Mouse (Mus musculus): ENCODE measurements around the gene Fgf13. TPM values are rescaled to one million over a fixed set of nuclear protein-coding genes. Genes with fewer than 3 reads are reported as not detected.

Gene Fgf13
- polyA plus RNA-seq, 1 experiment from 2014 or later, result 214 TPM

DNA sequence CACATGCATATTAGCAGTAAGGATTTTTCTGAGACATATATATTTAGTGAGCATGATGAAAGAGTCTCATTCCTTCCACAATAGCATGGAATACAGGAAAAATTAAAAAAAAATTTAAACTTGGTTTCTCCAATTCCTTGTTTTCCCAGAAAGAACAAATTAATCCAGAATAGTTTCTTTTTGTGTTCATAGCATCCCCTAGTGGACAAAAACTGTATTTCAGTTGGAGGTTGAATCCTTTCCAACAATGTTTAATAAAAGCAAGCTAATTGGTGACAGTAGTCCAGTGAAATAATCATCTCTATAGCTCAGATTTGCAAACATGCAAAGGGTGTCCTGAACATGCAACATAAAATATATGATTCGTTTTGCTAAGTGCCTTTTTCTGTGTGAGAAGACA is 395.7 kb downstream of the Fgf13 start:
- no peak for ATAC-seq
- WGBS, result 0% methylated on average over 1 of the region's 1 CpGs
- Histone ChIP-seq H3K27ac (ENCODE audit: low read length) (no peak overlapping the region), H3K9ac (ENCODE audit: low read depth, low read length) (no peak overlapping the region), H3K36me3 (ENCODE audit: control insufficient read depth, insufficient read depth, low read length) (no peaks in the 10 kb centered on the region), H3K9me3 (replicated peaks; ENCODE audit: control insufficient read depth, low read length, poor library complexity, severe bottlenecking) (no peaks in the 10 kb centered on the region), H3K27me3 (ENCODE audit: control insufficient read depth, insufficient read depth, low read depth, low read length) (no peaks in the 10 kb centered on the region), H3K4me2 (ENCODE audit: low read length) (no peak overlapping the region), H3K4me1 (ENCODE audit: control insufficient read depth, insufficient read depth, low read length) (no peaks in the 10 kb centered on the region), H3K4me3 (ENCODE audit: low read depth, low read length) (no peak overlapping the region)

DNA sequence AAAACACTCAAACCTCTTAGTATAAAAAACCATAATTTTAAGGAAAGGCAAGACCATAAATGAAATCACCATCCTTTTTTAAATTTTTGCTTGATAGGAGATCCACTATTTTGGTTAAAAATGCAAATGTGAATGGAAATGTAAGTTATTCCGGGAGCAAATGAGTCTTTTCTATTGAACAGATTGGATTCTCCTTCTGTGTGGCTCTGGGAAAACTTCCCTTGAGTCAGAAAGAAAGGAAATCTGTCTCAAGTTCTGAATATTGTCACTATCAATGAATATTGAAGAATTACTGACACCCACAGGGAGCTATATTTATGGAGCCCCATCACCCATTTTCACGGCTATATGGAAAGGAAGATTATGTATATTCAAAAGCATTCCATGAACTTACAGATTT is 401.1 kb downstream of the Fgf13 start:
- Histone ChIP-seq H3K4me1 (ENCODE audit: control insufficient read depth, insufficient read depth, low read length) (no peaks in the 10 kb centered on the region), H3K27me3 (ENCODE audit: control insufficient read depth, insufficient read depth, low read depth, low read length) (no peaks in the 10 kb centered on the region), H3K27ac (ENCODE audit: low read length) (no peak overlapping the region), H3K36me3 (ENCODE audit: control insufficient read depth, insufficient read depth, low read length) (no peaks in the 10 kb centered on the region), H3K9ac (ENCODE audit: low read depth, low read length) (no peak overlapping the region), H3K4me2 (ENCODE audit: low read length) (no peak overlapping the region), H3K4me3 (ENCODE audit: low read depth, low read length) (no peak overlapping the region), H3K9me3 (replicated peaks; ENCODE audit: control insufficient read depth, low read length, poor library complexity, severe bottlenecking) (no peaks in the 10 kb centered on the region)
- WGBS, result 59% methylated on average over 2 of the region's 2 CpGs
- no peak for ATAC-seq

GRCm38 (mm10) chrX:59141947-59142346 is 425.9 kb downstream of the Fgf13 start:
- H3K4me2 ChIP-seq (ENCODE audit: low read length), result no peak overlapping the region
- no peak overlapping the region for H3K4me3 ChIP-seq (ENCODE audit: low read depth, low read length)
- no peaks in the 10 kb centered on the region for H3K9me3 ChIP-seq (replicated peaks; ENCODE audit: control insufficient read depth, low read length, poor library complexity, severe bottlenecking)
- H3K9ac ChIP-seq (ENCODE audit: low read depth, low read length), result no peak overlapping the region
- ATAC-seq, result no peak
- no peak overlapping the region for H3K27ac ChIP-seq (ENCODE audit: low read length)
- H3K4me1 ChIP-seq (ENCODE audit: control insufficient read depth, insufficient read depth, low read length), result no peaks in the 10 kb centered on the region
- 76% methylated on average over 2 of the region's 2 CpGs for WGBS
- H3K27me3 ChIP-seq (ENCODE audit: control insufficient read depth, insufficient read depth, low read depth, low read length), result no peaks in the 10 kb centered on the region
- H3K36me3 ChIP-seq (ENCODE audit: control insufficient read depth, insufficient read depth, low read length), result no peaks in the 10 kb centered on the region

DNA sequence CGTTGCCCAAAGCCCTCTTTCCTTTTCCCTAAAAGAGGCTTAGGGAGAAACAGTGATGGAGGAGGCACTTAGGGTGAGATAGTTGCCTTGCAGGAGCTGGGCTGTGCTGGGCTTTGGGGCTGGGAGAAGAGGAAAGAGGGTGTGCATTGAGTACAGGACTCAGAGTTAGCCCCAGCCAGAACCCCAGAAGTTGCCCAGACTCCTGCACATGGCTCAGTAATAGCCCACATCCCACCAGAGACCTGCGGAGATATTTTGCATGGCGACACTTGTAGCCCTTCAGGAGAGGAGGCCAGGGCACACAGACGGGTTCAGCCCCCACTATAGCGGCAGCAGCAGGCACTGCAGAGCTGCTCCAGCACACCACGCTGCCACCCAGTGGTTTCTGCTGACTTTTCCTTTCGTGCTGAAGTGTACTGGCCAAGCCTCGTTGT is 432.9 kb downstream of the Fgf13 start:
- WGBS, result 13% methylated on average over 8 of the region's 8 CpGs
- no peaks in the 10 kb centered on the region for H3K36me3 ChIP-seq (ENCODE audit: control insufficient read depth, insufficient read depth, low read length)
- peak; percentile 90 for ATAC-seq
- H3K27me3 ChIP-seq (ENCODE audit: control insufficient read depth, insufficient read depth, low read depth, low read length), result no peaks in the 10 kb centered on the region
- H3K4me1 ChIP-seq (ENCODE audit: control insufficient read depth, insufficient read depth, low read length), result no peaks in the 10 kb centered on the region
- H3K4me2 ChIP-seq (ENCODE audit: low read length), result peak overlapping the region; percentile 63
- no peaks in the 10 kb centered on the region for H3K9me3 ChIP-seq (replicated peaks; ENCODE audit: control insufficient read depth, low read length, poor library complexity, severe bottlenecking)
- peak overlapping the region; percentile 56 for H3K4me3 ChIP-seq (ENCODE audit: low read depth, low read length)
- H3K27ac ChIP-seq (ENCODE audit: low read length), result no peak overlapping the region; the same call in 1 of the 2 replicates
- peak overlapping the region; percentile 68 for H3K9ac ChIP-seq (ENCODE audit: low read depth, low read length)

- no peaks in the 10 kb centered on the region for H3K36me3 ChIP-seq (ENCODE audit: control insufficient read depth, insufficient read depth, low read length)
- no peaks in the 10 kb centered on the region for H3K4me1 ChIP-seq (ENCODE audit: control insufficient read depth, insufficient read depth, low read length)
- peak overlapping the region; percentile 56 for H3K4me3 ChIP-seq (ENCODE audit: low read depth, low read length)
- ATAC-seq, result peak; percentile 83
- peak overlapping the region; percentile 50 for H3K27ac ChIP-seq (ENCODE audit: low read length)
- H3K27me3 ChIP-seq (ENCODE audit: control insufficient read depth, insufficient read depth, low read depth, low read length), result no peaks in the 10 kb centered on the region
- peak overlapping the region; percentile 63 for H3K4me2 ChIP-seq (ENCODE audit: low read length)
- H3K9me3 ChIP-seq (replicated peaks; ENCODE audit: control insufficient read depth, low read length, poor library complexity, severe bottlenecking), result no peaks in the 10 kb centered on the region
- H3K9ac ChIP-seq (ENCODE audit: low read depth, low read length), result peak overlapping the region; percentile 68
- 18% methylated on average over 37 of the region's 75 CpGs for WGBS
These were observed 433.6 kb downstream of the Fgf13 start for GRCm38 (mm10) chrX:59134166-59134861.

GRCm38 (mm10) chrX:59133834-59134165 is 434.1 kb downstream of the Fgf13 start:
- Histone ChIP-seq H3K4me2 (ENCODE audit: low read length) (peak overlapping the region; percentile 63), H3K4me3 (ENCODE audit: low read depth, low read length) (peak overlapping the region; percentile 56), H3K27ac (ENCODE audit: low read length) (peak overlapping the region; percentile 50; the same call in 1 of the 2 replicates), H3K4me1 (ENCODE audit: control insufficient read depth, insufficient read depth, low read length) (no peaks in the 10 kb centered on the region), H3K9ac (ENCODE audit: low read depth, low read length) (peak overlapping the region; percentile 68), H3K9me3 (replicated peaks; ENCODE audit: control insufficient read depth, low read length, poor library complexity, severe bottlenecking) (no peaks in the 10 kb centered on the region), H3K36me3 (ENCODE audit: control insufficient read depth, insufficient read depth, low read length) (no peaks in the 10 kb centered on the region), H3K27me3 (ENCODE audit: control insufficient read depth, insufficient read depth, low read depth, low read length) (no peaks in the 10 kb centered on the region)
- ATAC-seq, result no peak
- WGBS, result 15% methylated on average over 24 of the region's 24 CpGs

DNA sequence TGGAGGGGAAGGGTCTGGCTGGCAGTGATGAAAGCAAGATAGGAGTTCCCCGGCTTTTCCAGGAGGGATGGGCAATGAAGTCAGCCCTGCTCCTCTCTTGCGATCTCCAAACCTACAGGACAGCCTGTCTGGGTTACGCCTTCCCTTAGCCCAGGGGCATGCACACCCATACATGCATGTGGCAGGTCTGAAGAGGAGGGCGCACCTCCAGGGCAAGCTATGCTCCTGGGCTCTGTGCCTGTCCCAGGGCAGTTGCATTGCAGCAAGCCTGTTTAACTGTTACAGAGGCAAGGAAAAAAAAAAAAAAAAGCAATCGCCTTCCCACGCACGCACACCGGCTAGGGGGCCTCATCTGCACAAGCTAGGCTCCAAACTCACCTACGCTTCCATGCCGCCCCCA is 434.5 kb downstream of the Fgf13 start:
- no peak overlapping the region for H3K27ac ChIP-seq (ENCODE audit: low read length)
- peak overlapping the region; percentile 56 for H3K4me3 ChIP-seq (ENCODE audit: low read depth, low read length)
- H3K9me3 ChIP-seq (replicated peaks; ENCODE audit: control insufficient read depth, low read length, poor library complexity, severe bottlenecking), result no peaks in the 10 kb centered on the region
- H3K4me1 ChIP-seq (ENCODE audit: control insufficient read depth, insufficient read depth, low read length), result no peaks in the 10 kb centered on the region
- peak overlapping the region; percentile 63 for H3K4me2 ChIP-seq (ENCODE audit: low read length)
- H3K27me3 ChIP-seq (ENCODE audit: control insufficient read depth, insufficient read depth, low read depth, low read length), result no peaks in the 10 kb centered on the region
- no peaks in the 10 kb centered on the region for H3K36me3 ChIP-seq (ENCODE audit: control insufficient read depth, insufficient read depth, low read length)
- ATAC-seq, result peak; percentile 39; the same call in 1 of the 2 replicates
- 27% methylated on average over 10 of the region's 10 CpGs for WGBS
- peak overlapping the region; percentile 68 for H3K9ac ChIP-seq (ENCODE audit: low read depth, low read length)

DNA sequence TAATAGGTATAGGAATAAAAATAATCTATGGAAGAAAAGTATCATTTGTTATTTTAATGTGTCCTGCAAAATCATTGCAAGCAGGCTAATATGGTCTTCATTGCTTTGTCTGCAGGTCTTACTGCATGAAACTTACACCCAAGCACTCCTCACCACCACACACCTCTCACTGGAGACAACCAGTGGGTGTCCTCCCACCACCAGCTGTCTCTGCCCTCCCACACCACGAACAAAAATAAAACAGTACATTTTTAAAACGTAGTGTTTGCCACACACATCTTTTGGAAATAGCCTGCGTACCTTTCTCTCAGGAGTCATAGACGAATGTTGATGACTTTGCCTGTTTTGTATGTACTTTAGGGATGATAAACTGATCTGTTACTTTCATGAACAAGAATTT is 441.2 kb downstream of the Fgf13 start:
- Histone ChIP-seq H3K9ac (ENCODE audit: low read depth, low read length) (no peak overlapping the region), H3K36me3 (ENCODE audit: control insufficient read depth, insufficient read depth, low read length) (no peaks in the 10 kb centered on the region), H3K4me2 (ENCODE audit: low read length) (no peak overlapping the region), H3K4me1 (ENCODE audit: control insufficient read depth, insufficient read depth, low read length) (no peaks in the 10 kb centered on the region), H3K9me3 (replicated peaks; ENCODE audit: control insufficient read depth, low read length, poor library complexity, severe bottlenecking) (no peaks in the 10 kb centered on the region), H3K4me3 (ENCODE audit: low read depth, low read length) (no peak overlapping the region), H3K27me3 (ENCODE audit: control insufficient read depth, insufficient read depth, low read depth, low read length) (no peaks in the 10 kb centered on the region), H3K27ac (ENCODE audit: low read length) (no peak overlapping the region)
- no peak for ATAC-seq
- 82% methylated on average over 4 of the region's 4 CpGs for WGBS

DNA sequence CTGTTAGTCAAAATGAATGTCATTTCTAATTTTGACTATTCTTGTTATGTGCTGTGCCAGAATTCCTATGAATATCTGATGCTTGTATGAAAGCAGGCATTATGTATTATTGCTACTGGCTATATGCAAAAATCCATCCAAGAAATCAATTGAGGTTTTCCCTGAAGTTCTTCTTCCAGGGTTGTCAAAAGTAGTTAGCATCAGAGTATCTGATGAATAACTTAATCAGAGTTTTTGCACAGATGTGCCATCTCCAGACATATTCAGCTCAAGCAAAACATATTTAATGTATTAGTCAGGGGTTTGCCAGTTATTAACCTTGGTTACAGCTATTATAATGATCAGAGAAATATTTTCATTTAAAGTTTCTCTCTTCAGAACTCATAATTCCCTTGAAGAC is 454.7 kb downstream of the Fgf13 start:
- Histone ChIP-seq H3K36me3 (ENCODE audit: control insufficient read depth, insufficient read depth, low read length) (no peaks in the 10 kb centered on the region), H3K27me3 (ENCODE audit: control insufficient read depth, insufficient read depth, low read depth, low read length) (no peaks in the 10 kb centered on the region), H3K9ac (ENCODE audit: low read depth, low read length) (no peak overlapping the region), H3K4me2 (ENCODE audit: low read length) (no peak overlapping the region), H3K4me1 (ENCODE audit: control insufficient read depth, insufficient read depth, low read length) (no peaks in the 10 kb centered on the region), H3K27ac (ENCODE audit: low read length) (no peak overlapping the region), H3K4me3 (ENCODE audit: low read depth, low read length) (no peak overlapping the region), H3K9me3 (replicated peaks; ENCODE audit: control insufficient read depth, low read length, poor library complexity, severe bottlenecking) (no peaks in the 10 kb centered on the region)
- no peak for ATAC-seq
